Mouse (Mus musculus) heart, postnatal 14 days (tissue): ENCODE data around the gene Grik4. TPM values are rescaled to one million over a fixed set of nuclear protein-coding genes. Genes with fewer than 3 reads are reported as not detected.

Experiments used
- DNase-seq, 2 experiments: peaks; one replicate each; pipeline ENCODE4 v3.0.0; 2021 to 2022
- intact Hi-C: fragments of 180-260 bp; cut with DNase I; formaldehyde crosslinking; loops from one replicate; pipeline ENCODE4 v1.15.1; 2025
- total RNA-seq, 2 experiments: library from RNA; stranded (reverse); gene quantifications; 2 replicates each; pipeline ENCODE4 v1.2.3; 2021

Grik4 gene
- total RNA-seq, 2 experiments from 2014 or later: not detected

DNA sequence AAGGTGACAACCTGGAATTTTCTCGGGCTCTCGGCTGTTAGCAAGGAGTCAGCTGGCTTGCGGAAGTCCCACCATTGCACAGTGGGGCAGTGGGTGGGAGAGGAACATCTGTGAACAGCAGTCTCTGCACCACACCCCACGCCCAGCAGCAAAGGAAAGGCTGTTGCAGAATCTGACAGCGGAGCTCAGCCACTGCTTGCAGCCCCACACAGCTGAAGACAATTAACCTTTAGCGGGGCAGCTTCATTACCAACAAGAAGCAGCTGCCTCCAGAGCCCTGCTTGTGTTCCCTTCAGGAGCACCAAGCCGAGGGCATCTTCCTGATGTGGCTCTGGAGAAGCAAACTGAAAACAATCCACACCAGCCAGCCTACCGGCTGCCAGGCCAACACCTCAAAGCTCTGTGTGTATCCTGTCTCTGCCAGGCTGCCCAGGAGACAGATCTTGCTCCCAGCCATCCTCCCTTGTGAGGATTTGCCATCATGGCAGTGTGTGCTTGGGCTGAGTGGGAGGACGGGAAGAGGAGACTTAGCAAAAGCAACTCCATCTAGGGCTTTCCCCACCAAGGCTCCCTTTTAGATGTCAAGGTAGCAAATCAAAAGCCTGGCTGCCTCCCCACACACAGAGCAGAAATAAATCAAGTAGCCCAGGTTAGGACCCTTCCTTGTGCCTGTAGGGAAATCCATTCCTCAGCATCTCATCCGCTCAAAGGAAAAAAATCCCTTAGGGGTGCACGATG, 179.3 kb downstream of the Grik4 start:
- intact Hi-C loops: no loop called here
- no peak for DNase-seq

DNA sequence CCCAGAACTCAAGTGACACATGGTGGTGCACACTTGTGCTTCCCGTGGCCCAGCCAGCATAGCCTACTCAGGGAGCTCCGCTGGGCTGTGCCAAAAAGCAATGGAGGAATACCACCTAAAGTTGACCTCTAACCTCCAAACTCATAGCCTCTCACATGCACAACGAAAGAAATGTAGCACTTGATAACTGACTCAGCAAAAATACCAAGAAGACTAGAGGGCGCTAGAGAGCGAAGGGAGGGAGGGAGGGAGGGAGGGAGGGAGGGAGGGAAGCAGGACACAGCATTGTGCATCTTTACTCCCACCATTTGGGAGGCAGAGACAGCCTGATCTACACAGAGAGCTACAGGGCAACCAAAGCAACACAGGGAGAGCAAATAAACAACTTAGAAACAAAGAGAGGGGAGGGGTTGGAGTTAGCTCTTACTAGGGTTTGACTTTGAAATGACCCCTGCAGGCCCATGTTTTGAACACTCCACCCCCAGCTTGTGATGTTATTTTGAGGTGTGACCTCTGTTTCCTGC, 185.5 kb downstream of the Grik4 start:
- intact Hi-C loops: no loop called here
- no peak for DNase-seq

DNA sequence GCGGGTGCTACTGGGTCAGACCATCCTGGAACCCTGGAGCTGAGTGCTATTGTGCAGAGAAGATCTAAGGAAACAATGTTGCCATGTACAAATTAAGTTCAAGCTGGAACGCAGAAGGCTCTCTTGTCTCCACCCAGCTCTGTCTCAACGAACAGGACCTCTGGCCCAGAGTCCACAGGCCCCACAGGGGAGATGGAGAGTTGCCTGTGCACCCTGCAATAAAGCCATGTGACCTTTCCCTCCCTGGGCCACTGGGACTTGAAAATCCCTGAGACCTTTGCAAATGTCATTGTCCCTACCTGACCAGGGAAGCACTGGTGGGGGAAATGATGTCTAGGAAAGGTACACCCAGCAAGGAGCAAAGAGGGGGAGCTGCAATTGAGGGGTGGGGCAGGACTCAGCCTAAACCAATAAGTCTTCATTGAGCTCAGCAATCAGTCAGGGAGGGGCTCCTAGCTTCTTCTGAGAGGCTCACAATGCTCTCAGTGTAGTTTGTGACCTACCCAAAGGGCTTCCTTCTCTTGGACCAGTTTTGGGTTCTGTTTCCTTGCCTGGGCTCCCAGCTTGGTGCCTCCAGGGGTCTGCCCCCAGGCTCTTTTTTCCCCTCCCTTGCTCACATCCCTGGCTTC, 187.2 kb downstream of the Grik4 start:
- intact Hi-C loops: no loop called here

DNA sequence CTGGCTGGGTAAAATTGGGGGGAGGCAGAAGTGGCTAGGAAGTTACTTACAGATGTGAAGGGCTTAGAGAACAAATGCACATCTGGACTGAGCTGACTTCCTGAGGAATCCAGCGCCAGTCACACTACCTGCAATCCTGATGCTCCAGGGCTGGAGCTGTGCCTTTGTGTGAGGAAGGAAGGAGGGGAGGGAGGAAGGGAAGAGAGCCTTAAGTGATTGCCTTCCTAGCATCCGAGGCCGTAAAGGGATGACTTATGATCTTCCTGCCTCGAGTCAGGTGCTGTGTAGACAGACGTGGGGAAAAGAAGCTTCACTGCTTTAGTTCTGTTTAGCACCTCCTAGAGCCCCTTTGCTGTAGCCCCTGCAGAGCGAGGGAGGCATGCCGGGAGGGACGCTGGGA, 189.6 kb downstream of the Grik4 start:
- DNase-seq: no peak
- intact Hi-C loops: no loop called here

More for the DNA sequence above, 187.2 kb downstream of the Grik4 start:
- DNase-seq: no peak

DNA sequence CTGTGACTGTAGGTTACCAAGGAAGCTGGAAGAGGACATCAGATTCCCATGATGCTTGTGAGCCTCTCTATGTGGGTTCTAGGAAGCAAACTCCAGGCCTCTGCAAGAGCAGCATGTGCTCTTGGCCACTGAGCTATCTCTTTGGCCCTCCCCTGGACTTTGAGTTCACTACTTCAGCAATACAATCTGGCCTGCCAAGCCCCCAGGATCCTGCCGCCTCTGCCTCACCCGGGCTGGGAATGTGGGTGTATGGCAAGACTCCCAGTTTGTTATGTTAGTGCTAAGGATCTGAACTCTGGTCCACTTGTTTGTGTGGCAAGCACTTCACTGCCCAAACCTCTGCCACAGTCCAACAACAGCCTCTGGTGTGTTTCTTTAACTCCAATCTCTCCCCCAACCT, 193.1 kb downstream of the Grik4 start:
- DNase-seq: no peak
- intact Hi-C loops: no loop called here

DNA sequence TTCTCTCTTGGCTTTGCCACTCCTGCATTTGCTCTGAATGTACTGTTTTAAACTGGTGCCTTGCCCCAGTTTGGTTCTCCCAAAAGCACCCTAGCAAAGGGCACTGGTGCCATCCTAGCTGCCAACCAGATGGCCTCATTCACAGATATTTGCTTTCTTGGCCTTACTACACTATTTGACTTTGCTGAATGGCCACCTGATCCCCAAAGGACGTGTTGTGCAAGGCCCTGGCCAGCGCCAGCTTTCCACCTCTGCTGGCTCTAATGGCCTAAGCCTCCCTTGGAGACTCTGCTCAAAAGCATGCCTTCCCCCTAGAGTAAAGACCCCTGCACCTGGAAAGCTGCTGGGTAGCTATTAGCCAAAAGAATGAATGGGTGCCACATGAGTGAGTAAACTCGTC, 194.1 kb downstream of the Grik4 start:
- intact Hi-C loops: no loop called here
- no peak for DNase-seq

DNA sequence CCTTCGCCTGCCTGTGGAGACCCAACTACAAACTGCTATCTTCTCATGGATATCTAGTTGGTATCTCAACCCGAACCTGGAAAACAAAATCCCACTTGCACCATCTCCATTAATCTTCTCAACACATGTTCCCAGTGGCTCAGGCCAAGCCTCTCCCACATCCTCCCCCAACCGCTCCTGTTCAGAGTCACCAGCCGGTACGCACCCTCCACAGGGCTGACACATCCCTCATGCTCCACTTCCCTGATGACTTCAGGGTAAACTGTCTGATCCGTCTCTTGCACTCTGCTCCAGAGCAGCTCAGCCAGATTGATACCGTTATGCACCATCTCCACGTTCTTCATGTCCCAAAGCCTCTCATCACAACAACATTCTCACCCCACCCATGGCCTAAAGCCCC, 198.3 kb downstream of the Grik4 start:
- no peak for DNase-seq

DNA sequence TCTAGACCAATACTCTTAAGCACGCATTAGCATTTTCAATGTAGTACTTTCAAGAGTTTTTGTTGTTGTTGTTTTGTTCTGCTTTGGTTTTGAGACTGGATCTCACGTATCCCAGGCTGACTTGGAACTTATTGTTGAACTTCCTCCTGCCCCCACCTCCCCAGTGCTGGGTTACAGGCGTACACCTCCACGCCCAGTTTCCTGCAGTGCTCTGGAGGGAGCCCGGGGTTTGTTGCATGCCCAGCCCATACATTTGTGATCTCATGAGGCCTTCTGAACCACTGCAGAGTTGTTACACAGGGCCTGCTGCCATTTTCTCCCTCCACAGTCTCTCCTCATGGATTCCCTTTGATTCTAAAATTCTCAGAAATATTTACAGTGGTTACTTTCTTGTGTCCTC, 201.9 kb downstream of the Grik4 start:
- intact Hi-C loops: no loop called here
- no peak for DNase-seq

More for the DNA sequence above, 198.3 kb downstream of the Grik4 start:
- intact Hi-C loops: no loop called here

DNA sequence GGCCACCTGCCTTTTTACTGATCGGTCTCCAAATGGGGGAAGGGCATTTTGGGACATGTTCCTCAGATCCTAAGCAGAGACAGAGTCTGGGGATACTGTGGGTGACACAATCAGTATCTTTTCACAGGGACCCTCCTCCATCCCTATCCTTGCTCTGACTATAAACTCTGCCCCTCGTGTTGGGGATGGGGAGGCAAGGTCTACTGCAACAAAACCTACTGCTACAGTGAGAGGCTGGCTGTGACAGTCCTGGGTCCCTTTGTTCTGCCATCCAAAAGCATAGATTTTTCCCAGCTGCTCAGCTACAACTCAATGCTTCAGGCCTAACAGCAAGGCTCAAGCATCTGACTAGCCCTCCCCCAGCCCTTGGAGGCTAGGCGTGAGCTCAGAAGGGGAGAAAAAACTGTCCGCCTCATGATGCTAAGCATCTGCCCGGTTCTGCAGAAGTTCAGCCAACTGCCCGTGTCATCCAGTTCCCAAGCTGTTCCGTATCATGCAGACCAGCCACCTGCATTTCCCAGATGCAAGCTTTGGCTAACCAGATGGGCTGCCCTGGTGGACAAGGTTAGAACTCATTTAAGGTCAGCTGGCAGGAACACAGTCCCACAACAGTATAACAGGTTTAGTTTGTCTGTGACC, 207.5 kb downstream of the Grik4 start:
- peak in 1 of 2 experiments; percentile 11 for DNase-seq
- intact Hi-C loops: no loop called here

DNA sequence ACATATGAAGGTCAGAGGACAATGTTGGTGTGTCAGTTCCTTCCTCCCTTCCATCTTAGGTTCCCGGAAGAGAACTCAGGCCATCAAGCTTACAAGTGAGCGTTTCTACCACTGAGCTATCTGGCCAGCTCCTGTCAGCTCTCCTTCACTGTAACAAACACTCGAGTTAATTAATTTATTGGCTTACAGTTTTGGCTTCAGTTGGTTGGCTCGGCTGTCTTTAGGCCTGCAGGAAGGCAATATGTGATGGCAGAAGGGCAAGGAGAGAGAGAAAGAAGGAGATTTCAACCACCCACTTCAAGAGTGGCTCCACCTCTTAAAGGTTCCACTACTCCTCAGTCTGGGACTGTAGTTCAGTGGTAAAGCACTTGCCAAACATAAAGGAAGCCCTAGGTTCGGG, 209.2 kb downstream of the Grik4 start:
- intact Hi-C loops: no loop called here
- no peak for DNase-seq

DNA sequence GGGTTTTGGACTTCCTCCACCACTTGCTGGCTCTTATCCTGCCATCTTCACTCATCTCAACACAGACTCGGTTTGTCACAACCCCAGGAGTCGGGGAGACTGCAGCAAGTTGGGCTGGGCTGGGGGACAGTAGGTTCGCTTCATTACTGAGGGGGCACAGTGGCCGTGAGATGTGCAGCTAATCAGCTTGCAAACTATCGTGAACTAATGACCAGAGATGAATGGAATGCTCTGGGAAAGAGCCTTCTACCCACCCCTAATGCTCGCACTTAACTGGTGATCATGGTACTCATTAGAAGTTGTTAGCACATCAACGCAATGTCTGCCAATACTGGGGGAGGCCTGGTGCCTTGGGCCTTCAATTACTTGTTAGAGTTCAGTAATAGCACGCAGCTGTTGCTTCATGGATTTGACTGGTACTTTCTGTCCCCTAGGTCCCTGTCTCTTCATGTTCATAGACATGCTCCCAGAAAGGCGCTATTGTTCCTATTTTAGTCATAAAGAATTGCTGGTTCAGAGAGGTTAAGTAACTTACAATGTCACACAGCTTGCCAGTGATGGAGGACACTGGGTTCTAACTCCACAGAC, 211.5 kb downstream of the Grik4 start:
- no peak for DNase-seq
- intact Hi-C loops: no loop called here

DNA sequence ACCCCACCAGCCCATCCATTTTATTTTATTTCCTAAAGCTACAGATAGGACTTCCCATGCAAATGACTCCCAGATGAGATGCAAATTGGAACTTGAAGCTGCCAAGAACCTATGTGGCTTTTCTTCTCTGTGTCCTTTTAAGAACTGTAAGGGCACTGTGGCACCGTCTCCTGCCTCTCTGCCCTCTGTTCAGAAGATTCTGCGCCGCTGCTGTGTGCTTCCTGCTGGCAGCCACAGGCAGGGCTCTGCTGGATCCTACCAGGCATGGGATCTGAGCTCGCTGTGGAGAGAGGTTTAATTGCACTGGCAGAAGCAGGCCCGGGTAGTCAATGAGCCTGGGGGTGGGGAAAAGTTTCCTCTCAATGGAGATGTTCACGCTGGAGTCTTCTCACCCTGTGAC, 215.8 kb downstream of the Grik4 start:
- no peak for DNase-seq
- intact Hi-C loops: no loop called here

DNA sequence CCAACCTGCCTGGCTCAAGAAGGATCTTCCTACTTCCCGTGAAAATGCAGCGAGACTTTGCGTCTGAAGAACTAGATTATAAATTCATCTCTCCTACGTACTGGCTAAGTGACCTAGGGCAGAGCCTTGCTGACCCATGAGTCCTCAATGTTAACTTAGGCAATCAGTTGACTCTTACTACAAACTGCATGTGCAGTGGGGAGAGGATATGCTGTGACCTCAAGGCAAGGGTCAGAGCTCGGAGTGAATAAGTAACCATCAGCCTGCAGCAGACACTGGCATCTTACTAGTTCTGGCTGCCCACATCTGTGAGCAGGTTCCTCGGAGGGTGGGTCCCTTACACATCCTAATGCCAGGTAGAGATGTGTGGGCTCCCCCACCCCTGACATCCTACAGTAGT, 216.6 kb downstream of the Grik4 start:
- DNase-seq: no peak
- intact Hi-C loops: no loop called here

DNA sequence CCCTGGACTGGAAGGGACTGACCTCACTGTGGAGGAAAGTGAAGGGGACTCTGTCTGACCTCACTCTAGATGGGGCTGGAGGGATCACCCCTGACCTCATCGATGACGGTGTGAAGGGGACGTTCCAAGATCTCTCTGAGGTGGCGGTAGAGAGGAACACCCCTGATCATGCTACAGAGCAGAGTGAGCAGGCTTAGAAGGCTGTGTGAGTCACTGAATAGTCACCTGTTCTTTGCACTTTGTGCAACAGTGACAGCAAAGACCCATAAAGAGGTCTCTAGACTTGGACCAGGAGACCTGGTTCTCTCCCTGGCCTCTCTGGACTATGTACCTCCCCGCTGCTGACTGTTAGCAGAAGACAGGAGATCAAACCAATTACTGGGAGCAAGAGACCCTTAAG, 217.1 kb downstream of the Grik4 start:
- intact Hi-C loops: no loop called here
- no peak for DNase-seq

DNA sequence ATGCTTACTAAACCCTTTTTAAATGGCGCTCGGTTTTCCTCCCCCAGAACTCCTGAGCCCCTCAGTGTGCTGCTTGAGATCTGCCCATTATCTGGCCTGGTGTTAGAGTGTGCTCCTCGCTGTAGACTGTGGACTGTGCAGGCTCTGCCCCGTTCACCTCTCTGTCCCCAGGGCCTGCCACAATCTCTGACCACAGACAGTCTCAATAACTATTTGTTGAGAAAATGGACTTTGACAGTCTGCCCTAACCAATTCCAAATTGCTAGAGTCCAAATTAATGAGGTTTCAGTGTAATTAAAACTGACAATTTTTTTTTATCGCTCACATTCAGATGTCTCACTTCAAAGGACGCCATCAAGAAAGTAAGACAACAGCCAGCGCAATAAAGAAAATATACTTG, 220.2 kb downstream of the Grik4 start:
- intact Hi-C loops: no loop called here
- no peak for DNase-seq

DNA sequence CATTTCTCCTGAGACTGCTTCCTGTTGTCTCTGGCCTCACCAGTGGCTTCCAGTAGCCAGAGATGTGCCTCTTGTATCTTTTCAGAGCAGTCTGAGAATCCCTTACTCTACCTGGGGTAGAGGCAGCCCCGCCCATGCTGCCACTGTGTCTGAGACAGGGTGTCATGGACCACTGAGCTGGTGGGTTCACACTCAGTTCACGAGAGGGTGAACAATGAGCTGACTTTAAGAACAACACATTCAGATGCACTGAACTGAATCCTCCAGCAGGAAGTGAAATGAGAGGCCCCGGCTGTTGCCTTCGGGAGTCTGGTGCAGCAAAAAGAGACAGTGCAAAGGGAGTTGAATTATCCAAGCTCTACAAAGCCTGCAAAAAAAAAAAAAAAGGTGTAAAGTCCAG, 221.8 kb downstream of the Grik4 start:
- intact Hi-C loops: no loop called here
- no peak for DNase-seq

DNA sequence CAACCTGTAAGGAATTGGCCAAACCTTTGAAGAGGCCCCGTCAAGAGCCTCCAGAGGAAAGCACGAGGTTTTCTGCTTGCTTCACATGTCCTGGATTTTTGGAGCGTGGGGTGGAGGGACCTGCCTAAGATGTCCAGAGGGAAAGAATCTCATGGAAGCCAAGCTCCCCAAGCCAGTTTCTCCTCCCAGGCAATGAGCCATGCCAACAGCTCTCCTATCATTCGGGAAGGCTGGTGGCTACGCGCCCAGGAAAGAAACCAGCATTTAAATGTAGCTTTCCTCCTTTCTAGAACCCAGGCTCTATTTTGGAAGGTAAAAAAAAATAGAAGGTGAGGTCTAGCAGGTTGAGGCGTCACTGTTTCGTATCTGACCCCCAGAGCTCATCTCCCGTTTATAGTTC, 222.6 kb downstream of the Grik4 start:
- no peak for DNase-seq
- intact Hi-C loops: no loop called here

DNA sequence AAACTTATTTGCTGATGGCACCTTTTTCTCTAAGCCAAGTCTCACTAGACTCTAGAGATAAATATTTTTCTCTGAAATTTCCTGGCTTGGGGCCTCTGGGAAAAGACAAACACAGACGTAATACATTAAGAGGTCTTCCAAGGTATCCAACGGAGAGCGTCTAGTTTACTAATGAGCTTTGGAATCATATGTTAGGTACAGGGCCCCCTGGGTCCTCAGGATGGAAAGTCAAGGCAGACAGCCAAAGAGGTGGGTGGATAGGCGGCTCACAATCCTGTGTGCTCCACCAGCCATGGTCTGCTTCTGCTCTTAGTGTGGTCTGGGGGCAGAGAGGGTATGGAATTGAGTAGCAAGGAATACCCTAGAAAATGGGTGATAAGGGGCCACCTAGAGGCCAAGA, 223.1 kb downstream of the Grik4 start:
- DNase-seq: no peak
- intact Hi-C loops: no loop called here

DNA sequence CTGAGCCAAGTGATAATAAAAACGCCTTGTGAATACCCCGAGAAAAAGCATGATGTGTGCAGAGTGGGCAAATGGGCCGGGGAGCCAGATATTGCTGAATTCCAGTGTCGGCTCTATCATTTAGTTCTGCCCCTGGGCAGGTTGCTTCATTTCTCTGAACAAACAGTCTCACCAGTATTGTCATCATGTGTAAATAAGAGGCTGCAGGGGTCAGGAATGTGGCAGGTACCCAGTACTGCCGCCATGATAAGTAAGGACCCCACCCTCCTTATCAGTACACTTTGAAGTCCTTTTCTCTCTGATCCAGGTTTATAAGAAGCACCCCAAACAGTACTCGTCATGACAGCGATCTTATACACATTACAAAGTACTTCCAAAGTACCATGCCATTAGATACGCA, 230.4 kb downstream of the Grik4 start:
- intact Hi-C loops: no loop called here

DNA sequence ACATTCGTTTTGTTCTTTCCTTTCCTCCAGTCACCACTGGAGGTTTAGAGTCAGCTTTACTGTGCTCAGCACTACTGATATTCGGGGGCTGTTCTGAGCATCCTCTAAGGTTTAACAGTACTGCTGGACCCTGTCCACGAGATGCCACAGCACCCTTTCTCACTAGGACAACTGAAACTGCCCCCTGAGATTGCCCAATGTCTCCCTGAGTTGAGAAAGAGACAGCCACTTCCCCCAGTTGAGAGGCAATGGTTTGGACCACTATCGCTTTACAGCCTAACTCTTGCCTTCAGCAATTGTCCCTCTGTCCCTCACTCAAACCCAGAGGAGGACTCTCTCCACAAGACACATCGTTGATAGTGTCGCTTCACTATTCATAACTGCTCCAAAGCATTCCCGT, 238.4 kb downstream of the Grik4 start:
- intact Hi-C loops: no loop called here
- no peak for DNase-seq

More for the DNA sequence above, 230.4 kb downstream of the Grik4 start:
- no peak for DNase-seq

DNA sequence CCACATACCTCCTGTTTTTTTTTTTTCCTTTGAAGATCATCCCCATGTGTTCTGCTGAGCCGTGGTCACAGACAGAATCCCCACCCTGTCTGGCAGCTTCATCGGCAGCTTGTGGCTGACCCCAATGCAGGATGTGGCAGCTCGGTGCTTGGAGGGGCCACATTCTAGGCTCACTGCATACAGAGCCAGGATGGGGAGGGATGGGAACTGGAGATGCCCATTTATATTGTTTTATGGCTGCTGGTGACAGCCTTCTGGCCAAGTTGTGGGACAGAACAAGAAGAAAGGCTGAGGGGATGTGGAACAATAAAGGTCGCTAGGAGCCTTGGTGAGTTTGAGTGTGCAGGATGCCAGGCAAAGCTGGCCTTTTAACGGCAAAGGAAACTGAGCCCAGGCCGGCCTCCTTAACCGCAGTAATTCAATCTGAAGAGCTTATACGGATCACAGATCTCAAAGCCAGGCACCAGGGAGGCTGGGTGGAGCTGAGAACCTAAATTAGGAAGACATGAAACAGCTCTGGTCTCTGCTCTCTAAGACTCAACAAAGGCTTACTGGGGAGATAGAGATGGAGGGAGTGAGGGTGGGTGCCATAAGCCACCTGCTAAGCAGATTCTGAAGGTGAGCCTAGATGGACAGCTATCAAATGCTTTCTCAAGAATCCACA, 241.0 kb downstream of the Grik4 start:
- no peak for DNase-seq
- intact Hi-C loops: no loop called here
